Comparison of ENCODE assay signal across 13 mouse cellular contexts in the genomic region with DNA sequence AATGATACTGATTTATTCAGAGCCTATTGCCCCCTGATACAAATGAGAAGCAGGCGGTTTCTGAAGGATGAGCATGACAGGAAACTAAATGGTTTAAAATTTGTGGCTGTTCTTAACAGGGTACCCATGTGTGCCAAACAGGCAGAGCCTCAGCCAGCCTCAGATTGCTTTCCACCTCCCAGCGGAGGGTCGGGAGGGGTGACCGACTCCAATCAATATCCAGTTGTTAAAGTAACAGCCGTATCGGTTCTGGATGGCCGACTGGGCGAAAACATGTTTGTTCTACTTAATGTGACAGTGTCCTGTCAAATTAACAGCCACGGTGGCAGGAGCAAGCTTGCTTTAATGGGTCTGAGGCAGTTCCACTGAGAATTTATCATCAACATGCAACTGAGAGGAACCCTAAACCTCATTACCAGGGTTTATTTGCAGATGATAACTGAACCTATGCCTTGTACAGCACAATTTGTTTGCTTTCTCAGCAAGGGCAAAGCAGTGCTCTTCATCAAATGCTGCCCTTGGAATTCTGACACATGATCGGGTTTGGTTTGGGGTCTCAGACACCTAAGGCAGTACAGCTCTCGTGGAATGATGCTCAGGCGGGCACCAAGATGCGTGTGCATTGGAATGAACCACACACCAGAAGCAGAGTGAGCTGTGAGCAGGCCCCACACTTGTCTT.
DNase-seq lines count a peak whose midpoint lies in the region; ATAC-seq and TF ChIP-seq lines count a peak whose summit lies in the region.
"Had no signal": no experiment of that assay in that cellular context is flagged by ENCODE, and none has a peak within 500 bp of the region (broad histone marks: within the 10 kb centered on the region; RNA-seq: fewer than 3 reads in every experiment).

No protein-coding gene starts in this region.

- no peak for TF ChIP-seq CTCF in midbrain, postnatal 0 days (IDR thresholded peaks at IDR 0.05)

- H3K9me3 ChIP-seq in hindbrain, embryonic 16.5 days (ENCODE audit: control insufficient read depth, low read length), result no peaks in the 10 kb centered on the region
- H3K9me3 ChIP-seq in midbrain, postnatal 0 days (ENCODE audit: low read length), result no peaks in the 10 kb centered on the region
- no peaks in the 10 kb centered on the region for H3K9me3 ChIP-seq in intestine, embryonic 15.5 days
- H3K9me3 ChIP-seq: liver, embryonic 12.5 days had no signal

- no peaks in the 10 kb centered on the region for H3K36me3 ChIP-seq in hindbrain, embryonic 16.5 days (ENCODE audit: control insufficient read depth, insufficient read depth, low read length)
- no peaks in the 10 kb centered on the region for H3K36me3 ChIP-seq in midbrain, postnatal 0 days (ENCODE audit: insufficient read depth, low read length)
- no peaks in the 10 kb centered on the region for H3K36me3 ChIP-seq in intestine, embryonic 15.5 days
- H3K36me3 ChIP-seq: liver, embryonic 12.5 days had no signal

- ATAC-seq in hindbrain, embryonic 16.5 days, result peak; percentile 35
- ATAC-seq in midbrain, postnatal 0 days (ENCODE audit: low FRiP score), result no peak
- ATAC-seq in intestine, embryonic 15.5 days, result no peak
- ATAC-seq: liver, embryonic 12.5 days; lung, postnatal 0 days had no signal

- no peak overlapping the region; the same call in 1 of the 2 replicates for H3K9ac ChIP-seq in hindbrain, embryonic 16.5 days (ENCODE audit: low read depth, low read length)
- H3K9ac ChIP-seq in midbrain, postnatal 0 days (replicated peaks; ENCODE audit: low read length, poor library complexity, severe bottlenecking), result no peak overlapping the region
- H3K9ac ChIP-seq in intestine, embryonic 15.5 days, result no peak overlapping the region
- H3K9ac ChIP-seq: liver, embryonic 12.5 days had no signal

- peaks cover 12% of the 10 kb centered on the region for H3K4me1 ChIP-seq in hindbrain, embryonic 16.5 days (ENCODE audit: control insufficient read depth, insufficient read depth, low read depth, low read length)
- peaks cover 6% of the 10 kb centered on the region; the same call in 1 of the 2 replicates for H3K4me1 ChIP-seq in midbrain, postnatal 0 days (ENCODE audit: insufficient read depth, low read length)
- no peaks in the 10 kb centered on the region for H3K4me1 ChIP-seq in intestine, embryonic 15.5 days (replicated peaks)
- H3K4me1 ChIP-seq: liver, embryonic 12.5 days had no signal

- peak; percentile 71 for DNase-seq in embryo, embryonic 10 days (ENCODE audit: low spot score)
- peak; percentile 67 for DNase-seq in embryo, embryonic 11 days
- peak; percentile 53 for DNase-seq in midbrain, postnatal 0 days (ENCODE audit: low spot score)
- DNase-seq in cerebellum, adult 8-10 months, result no peak
- no peak for DNase-seq in frontal cortex, postnatal 36 days (ENCODE audit: low spot score in 2 of 2)
- DNase-seq: adrenal gland, adult 8-10 months; cerebellum, postnatal 25 days had no signal

- no peak overlapping the region for H3K4me3 ChIP-seq in hindbrain, embryonic 16.5 days (ENCODE audit: low read length)
- H3K4me3 ChIP-seq in midbrain, postnatal 0 days (ENCODE audit: low read depth, low read length), result no peak overlapping the region
- H3K4me3 ChIP-seq in intestine, embryonic 15.5 days (replicated peaks), result no peak overlapping the region
- H3K4me3 ChIP-seq: liver, embryonic 12.5 days had no signal

- 0 out of 2 replicates have a peak overlapping the region, but pooled peaks have one; percentile 7 for H3K27ac ChIP-seq in hindbrain, embryonic 16.5 days (ENCODE audit: low read depth, low read length)
- H3K27ac ChIP-seq in midbrain, postnatal 0 days (ENCODE audit: low read depth, low read length), result peak overlapping the region; percentile 34; the same call in 1 of the 2 replicates
- H3K27ac ChIP-seq in intestine, embryonic 15.5 days, result no peak overlapping the region
- H3K27ac ChIP-seq: liver, embryonic 12.5 days had no signal

- WGBS in hindbrain, embryonic 16.5 days, result 28% methylated on average over 13 of the region's 13 CpGs
- 20% methylated on average over 13 of the region's 13 CpGs for WGBS in midbrain, postnatal 0 days
- WGBS in intestine, embryonic 15.5 days, result 51% methylated on average over 13 of the region's 13 CpGs

- H3K27me3 ChIP-seq in hindbrain, embryonic 16.5 days (replicated peaks; ENCODE audit: control insufficient read depth, insufficient read depth, low read length), result no peaks in the 10 kb centered on the region
- H3K27me3 ChIP-seq in midbrain, postnatal 0 days (ENCODE audit: insufficient read depth, low read length), result no peaks in the 10 kb centered on the region
- no peaks in the 10 kb centered on the region for H3K27me3 ChIP-seq in intestine, embryonic 15.5 days (replicated peaks)
- H3K27me3 ChIP-seq: CH12.LX; liver, embryonic 12.5 days had no signal

- H3K4me2 ChIP-seq in hindbrain, embryonic 16.5 days (ENCODE audit: low read length), result no peak overlapping the region
- H3K4me2 ChIP-seq in midbrain, postnatal 0 days (ENCODE audit: low read depth, low read length, poor library complexity, severe bottlenecking), result no peak overlapping the region
- no peak overlapping the region for H3K4me2 ChIP-seq in intestine, embryonic 15.5 days (replicated peaks)
- H3K4me2 ChIP-seq: heart, embryonic 11.5 days; liver, embryonic 12.5 days had no signal

Comparison
In these comparisons a context has a peak if more than half of its experiments do, and no peak if none do; other contexts are left out.
1. DNase-seq: peak in embryo, embryonic 10 days (single experiment), embryo, embryonic 11 days (single experiment) and midbrain, postnatal 0 days (single experiment); none in cerebellum, adult 8-10 months (single experiment) and frontal cortex, postnatal 36 days (0 of 2).